Mouse (Mus musculus) bone marrow macrophage, adult 2 months (primary cell): ENCODE data around the gene Tll2.

Experiments
- CTCF ChIP-seq: IDR thresholded peaks from 2 replicates; pipeline ENCODE4 v1.5.1; 2012; ENCODE audit warnings: low read depth, mild to moderate bottlenecking, low read length, moderate library complexity
- POLR2A ChIP-seq: IDR thresholded peaks from 2 replicates; pipeline ENCODE4 v1.6.1; 2012; ENCODE audit warnings: mild to moderate bottlenecking, low read depth, low read length, borderline replicate concordance

- TF ChIP-seq CTCF (no peak), POLR2A (no peak)
These were observed 154.9 kb downstream of the Tll2 start for GRCm38 (mm10) chr19:41051714-41052113.
